Mouse (Mus musculus) C2C12 (cell line): ENCODE measurements around the gene Tex2. TPM values are rescaled to one million over a fixed set of nuclear protein-coding genes. Genes with fewer than 3 reads are reported as not detected.

Experiments
- H3K27me3 ChIP-seq: one replicate; pipeline ENCODE4 v1.6.1; 2011; ENCODE audit not compliant: control insufficient read depth, insufficient read depth, insufficient read length
- H3K36me3 ChIP-seq: one replicate; pipeline ENCODE4 v1.6.1; 2011; ENCODE audit not compliant: control insufficient read depth, insufficient read depth
- H3K4me3 ChIP-seq: one replicate; pipeline ENCODE4 v1.5.1; 2011; ENCODE audit warnings: mild to moderate bottlenecking, control low read depth; ENCODE audit not compliant: poor library complexity, insufficient read depth, severe bottlenecking
- H3K79me2 ChIP-seq: one replicate; pipeline ENCODE4 v1.6.1; 2011; ENCODE audit not compliant: control insufficient read depth, insufficient read depth
- H3K79me3 ChIP-seq: one replicate; pipeline ENCODE4 v1.6.1; 2011; ENCODE audit warnings: low read depth, control low read depth
- H3ac ChIP-seq: one replicate; pipeline ENCODE3; 2011; ENCODE audit warnings: low read depth; ENCODE audit not compliant: control insufficient read depth, insufficient read length
- CEBPB ChIP-seq: IDR thresholded peaks from one replicate; pipeline ENCODE4 v1.6.1; 2011; ENCODE audit warnings: low read depth, mild to moderate bottlenecking, control low read depth, moderate library complexity
- CTCF ChIP-seq: IDR thresholded peaks from one replicate; pipeline ENCODE4 v1.5.1; 2011; ENCODE audit not compliant: control insufficient read depth, insufficient read depth, insufficient read length
- FOSL1 ChIP-seq: IDR thresholded peaks from one replicate; pipeline ENCODE4 v1.8.0; 2011; ENCODE audit warnings: mild to moderate bottlenecking, low read length; ENCODE audit not compliant: poor library complexity, insufficient read depth, severe bottlenecking
- MAX ChIP-seq: IDR thresholded peaks from one replicate; pipeline ENCODE4 v1.6.1; 2011; ENCODE audit warnings: mild to moderate bottlenecking, control low read depth
- MYOD1 ChIP-seq: IDR thresholded peaks from one replicate; pipeline ENCODE4 v1.6.1; 2011; ENCODE audit warnings: low read depth; ENCODE audit not compliant: control insufficient read depth, insufficient read length
- MYOG ChIP-seq: IDR thresholded peaks from one replicate; pipeline ENCODE4 v1.6.1; 2011; ENCODE audit not compliant: control insufficient read depth, insufficient read length; ENCODE audit errors: extremely low read depth
- USF1 ChIP-seq: IDR thresholded peaks from one replicate; pipeline ENCODE4 v1.6.1; 2011; ENCODE audit warnings: low read depth, mild to moderate bottlenecking, control low read depth, moderate library complexity
- polyA plus RNA-seq: library from polyadenylated mRNA; unstranded; fragments of >200 nt; fragmentation: generic; extraction: Trizol; gene quantifications from one replicate; pipeline ENCODE4 v1.2.1, GENCODE M21; 2012; ENCODE audit warnings: missing spikeins

Tex2 gene
- polyA plus RNA-seq, 1 experiment, result 5.9 TPM

DNA sequence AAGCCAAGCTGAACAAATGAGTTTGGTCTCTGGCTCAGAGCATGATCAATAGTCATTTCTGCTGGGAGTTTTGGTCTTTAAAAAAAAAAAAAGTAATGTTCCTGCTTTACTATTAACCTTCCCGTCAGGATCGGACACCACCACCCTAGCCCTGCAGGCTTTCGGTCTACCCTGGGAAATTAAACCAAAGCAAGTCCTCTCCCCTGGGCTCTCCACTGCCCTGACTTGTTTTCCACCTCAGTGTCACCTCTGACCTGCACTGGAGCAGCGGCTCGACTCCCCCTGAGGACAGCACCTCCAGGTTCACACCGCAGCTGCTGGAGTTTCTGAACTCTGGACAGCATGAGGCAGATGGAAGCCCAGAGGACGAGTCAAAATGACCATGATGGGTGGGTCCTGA is 13.9 kb downstream of the Tex2 start:
- no peaks in the 10 kb centered on the region for H3K36me3 ChIP-seq
- no peak overlapping the region for H3K4me3 ChIP-seq
- H3K27me3 ChIP-seq, result no peaks in the 10 kb centered on the region
- no peak for TF ChIP-seq CTCF
- no peak for TF ChIP-seq MYOG
- TF ChIP-seq FOSL1, result no peak
- no peak for TF ChIP-seq CEBPB
- TF ChIP-seq MYOD1, result no peak
- no peak for TF ChIP-seq MAX
- TF ChIP-seq USF1, result no peak
- H3K79me3 ChIP-seq, result peaks cover 3% of the 10 kb centered on the region
- peaks cover 16% of the 10 kb centered on the region for H3K79me2 ChIP-seq
- H3ac ChIP-seq, result no peak overlapping the region

DNA sequence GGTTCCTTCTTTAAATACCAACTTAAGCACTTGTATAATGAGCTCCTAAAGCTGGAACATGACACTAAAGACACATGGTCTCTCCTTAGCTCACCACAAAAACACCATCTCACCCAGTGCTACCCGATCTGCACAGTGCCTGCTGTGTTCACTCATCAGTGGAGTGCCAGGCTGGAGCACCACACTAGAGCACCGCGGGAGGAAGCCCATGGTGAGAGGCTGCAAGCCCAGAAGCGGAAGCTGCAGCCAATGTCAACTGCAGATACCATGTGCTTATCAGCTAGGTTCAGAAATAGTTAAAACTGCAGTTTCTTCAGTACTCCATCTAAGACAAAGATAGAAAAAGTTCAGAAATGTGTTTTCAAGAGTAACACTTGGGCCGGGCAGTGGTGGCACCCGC is 14.9 kb downstream of the Tex2 start:
- no peaks in the 10 kb centered on the region for H3K36me3 ChIP-seq
- H3K79me2 ChIP-seq, result peaks cover 16% of the 10 kb centered on the region
- no peaks in the 10 kb centered on the region for H3K27me3 ChIP-seq
- peaks cover 3% of the 10 kb centered on the region for H3K79me3 ChIP-seq
- no peak for TF ChIP-seq CTCF
- H3K4me3 ChIP-seq, result no peak overlapping the region
- no peak overlapping the region for H3ac ChIP-seq

DNA sequence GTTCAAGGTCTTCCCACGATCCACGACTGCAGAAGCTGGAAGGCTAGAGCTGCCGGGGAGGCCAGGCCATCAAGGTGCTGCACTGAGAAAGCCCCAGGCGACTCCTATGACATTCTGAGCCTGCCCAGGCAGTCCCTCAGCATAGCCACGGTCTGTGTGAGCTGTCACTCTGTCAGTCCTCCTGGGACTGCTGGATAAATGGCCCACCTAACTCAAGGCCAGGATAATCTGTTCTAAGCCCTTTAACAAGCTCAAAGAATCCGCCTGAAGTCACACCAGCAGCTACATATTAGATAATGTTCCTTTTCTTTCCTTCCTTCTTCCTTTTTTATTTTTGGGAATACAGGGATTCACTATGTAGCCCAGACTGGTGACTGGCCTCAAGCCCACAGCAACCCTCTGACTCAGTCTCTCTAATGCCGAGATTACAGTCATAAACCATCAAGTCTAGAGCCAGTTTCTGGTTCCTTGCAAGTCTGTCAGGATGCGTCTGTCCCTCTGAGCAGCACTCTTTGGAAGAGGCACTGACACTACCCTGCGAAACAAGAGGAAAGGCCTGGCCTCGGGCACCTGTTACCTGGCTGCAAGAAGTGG is 15.4 kb downstream of the Tex2 start:
- no peaks in the 10 kb centered on the region for H3K36me3 ChIP-seq
- H3ac ChIP-seq, result no peak overlapping the region
- no peak overlapping the region for H3K4me3 ChIP-seq
- TF ChIP-seq MAX (no peak), CEBPB (no peak), USF1 (no peak), FOSL1 (no peak), MYOG (no peak), CTCF (no peak), MYOD1 (no peak)
- H3K79me2 ChIP-seq, result peaks cover 16% of the 10 kb centered on the region
- peaks cover 3% of the 10 kb centered on the region for H3K79me3 ChIP-seq
- no peaks in the 10 kb centered on the region for H3K27me3 ChIP-seq

- H3ac ChIP-seq, result no peak overlapping the region
- TF ChIP-seq CTCF (no peak), MYOG (no peak), MYOD1 (no peak), CEBPB (no peak), FOSL1 (no peak), MAX (no peak), USF1 (no peak)
- H3K79me2 ChIP-seq, result peaks cover 5% of the 10 kb centered on the region
- H3K79me3 ChIP-seq, result peaks cover 3% of the 10 kb centered on the region
- no peaks in the 10 kb centered on the region for H3K27me3 ChIP-seq
- no peak overlapping the region for H3K4me3 ChIP-seq
- H3K36me3 ChIP-seq, result no peaks in the 10 kb centered on the region
Measured at GRCm38 (mm10) chr11:106591183-106591582, 22.0 kb downstream of the Tex2 start.

DNA sequence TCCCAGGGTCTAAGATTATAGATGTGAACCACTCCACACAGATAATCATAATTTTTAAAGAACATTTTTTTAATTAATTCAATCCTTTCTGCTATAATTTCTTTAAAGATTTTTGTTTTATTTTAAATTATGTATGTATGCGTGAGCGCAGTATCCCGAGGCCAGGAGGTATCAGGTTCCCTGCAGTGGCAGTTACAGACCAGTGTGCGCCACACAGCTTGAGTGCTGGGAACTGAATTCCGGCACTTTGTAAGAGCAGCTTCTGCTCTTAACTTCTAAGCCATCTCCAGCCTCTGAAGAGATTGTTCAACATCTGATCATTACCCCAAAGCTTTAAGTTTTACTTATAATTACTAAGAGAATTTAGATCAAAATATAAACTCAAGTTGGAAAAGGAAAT is 23.1 kb downstream of the Tex2 start:
- no peak for TF ChIP-seq MYOG
- TF ChIP-seq CEBPB, result no peak
- TF ChIP-seq CTCF, result no peak
- no peak for TF ChIP-seq FOSL1
- no peak for TF ChIP-seq USF1
- TF ChIP-seq MYOD1, result no peak
- no peak for TF ChIP-seq MAX
- Histone ChIP-seq H3K79me3 (peaks cover 3% of the 10 kb centered on the region), H3ac (no peak overlapping the region), H3K36me3 (no peaks in the 10 kb centered on the region), H3K79me2 (peaks cover 5% of the 10 kb centered on the region), H3K27me3 (no peaks in the 10 kb centered on the region), H3K4me3 (no peak overlapping the region)

GRCm38 (mm10) chr11:106588781-106589180 is 24.4 kb downstream of the Tex2 start:
- Histone ChIP-seq H3K79me2 (peaks cover 5% of the 10 kb centered on the region), H3K27me3 (no peaks in the 10 kb centered on the region), H3ac (no peak overlapping the region), H3K36me3 (no peaks in the 10 kb centered on the region), H3K79me3 (peaks cover 3% of the 10 kb centered on the region), H3K4me3 (peak overlapping the region; percentile 22)
- TF ChIP-seq CTCF (no peak), FOSL1 (no peak), CEBPB (peak; percentile 27), USF1 (no peak)
